ENCODE assay signal across 10 mouse cellular contexts in the genomic region with DNA sequence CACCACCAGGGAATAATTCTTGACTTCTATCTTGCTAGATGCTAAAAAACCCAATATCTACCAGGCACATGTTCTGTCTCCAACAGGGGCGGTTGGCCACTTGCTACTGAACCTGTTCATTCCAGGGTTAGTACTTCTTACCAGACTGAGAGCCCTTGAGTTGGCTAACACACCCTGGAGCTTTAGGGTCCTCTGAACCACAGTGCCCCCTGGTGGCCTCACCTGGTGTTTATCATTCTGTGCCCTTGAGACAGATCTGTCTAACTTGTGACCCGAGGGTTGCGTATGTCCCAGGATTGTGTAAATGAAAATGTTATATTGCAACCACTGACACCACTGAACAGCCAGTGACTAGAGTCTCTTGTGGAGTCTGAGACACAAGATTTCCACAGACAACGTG. TPM values are rescaled to one million over a fixed set of nuclear protein-coding genes. Genes with fewer than 3 reads are reported as not detected.
DNase-seq lines count a peak whose midpoint lies in the region; ATAC-seq lines count a peak whose summit lies in the region.
"Had no signal": no experiment of that assay in that cellular context is flagged by ENCODE, and none has a peak within 500 bp of the region (broad histone marks: within the 10 kb centered on the region; RNA-seq: fewer than 3 reads in every experiment).

No protein-coding gene starts in this region.

- no peaks in the 10 kb centered on the region for H3K9me3 ChIP-seq in hindbrain, embryonic 11.5 days (ENCODE audit: control insufficient read depth, low read length)
- no peaks in the 10 kb centered on the region for H3K9me3 ChIP-seq in hindbrain, embryonic 16.5 days (ENCODE audit: control insufficient read depth, low read length)
- H3K9me3 ChIP-seq: embryonic facial prominence, embryonic 13.5 days; neural tube, embryonic 13.5 days had no signal

- no peaks in the 10 kb centered on the region for H3K4me1 ChIP-seq in hindbrain, embryonic 11.5 days (replicated peaks; ENCODE audit: control insufficient read depth, insufficient read depth, low read length)
- H3K4me1 ChIP-seq in hindbrain, embryonic 16.5 days (ENCODE audit: control insufficient read depth, insufficient read depth, low read depth, low read length), result no peaks in the 10 kb centered on the region
- H3K4me1 ChIP-seq: embryonic facial prominence, embryonic 13.5 days; neural tube, embryonic 13.5 days had no signal

- intact Hi-C loops in heart, postnatal 36 days (cut with DNase I), result loop anchor here (2.0 to 5.0 kb wide), 3 partner anchors 47 to 349 kb away; no protein-coding TSS in a partner anchor
- intact Hi-C loops in left cerebral cortex, postnatal 36 days (cut with DNase I), result loop anchor here (1.0 to 5.0 kb wide), 2 partner anchors 371 to 787 kb away; no protein-coding TSS in a partner anchor

- H3K27me3 ChIP-seq in hindbrain, embryonic 11.5 days (ENCODE audit: control insufficient read depth, insufficient read depth, low read length), result no peaks in the 10 kb centered on the region
- H3K27me3 ChIP-seq in hindbrain, embryonic 16.5 days (replicated peaks; ENCODE audit: control insufficient read depth, insufficient read depth, low read length), result peaks cover 3% of the 10 kb centered on the region; the same call in 1 of the 2 replicates
- H3K27me3 ChIP-seq: neural tube, embryonic 13.5 days had no signal

- 65% methylated on average over 4 of the region's 4 CpGs for WGBS in hindbrain, embryonic 11.5 days
- 71% methylated on average over 4 of the region's 4 CpGs for WGBS in hindbrain, embryonic 16.5 days

- no peak overlapping the region for H3K4me2 ChIP-seq in hindbrain, embryonic 11.5 days (replicated peaks; ENCODE audit: low read depth, low read length)
- H3K4me2 ChIP-seq in hindbrain, embryonic 16.5 days (ENCODE audit: low read length), result no peak overlapping the region
- H3K4me2 ChIP-seq: embryonic facial prominence, embryonic 13.5 days; neural tube, embryonic 13.5 days had no signal

- H3K4me3 ChIP-seq in hindbrain, embryonic 11.5 days (ENCODE audit: low read depth, low read length), result no peak overlapping the region
- no peak overlapping the region for H3K4me3 ChIP-seq in hindbrain, embryonic 16.5 days (ENCODE audit: low read length)
- H3K4me3 ChIP-seq: embryonic facial prominence, embryonic 13.5 days; neural tube, embryonic 13.5 days had no signal

- no peak overlapping the region for H3K27ac ChIP-seq in hindbrain, embryonic 11.5 days (ENCODE audit: low read depth, low read length)
- H3K27ac ChIP-seq in hindbrain, embryonic 16.5 days (ENCODE audit: low read depth, low read length), result no peak overlapping the region
- H3K27ac ChIP-seq: embryonic facial prominence, embryonic 13.5 days; neural tube, embryonic 13.5 days had no signal

- no peak for ATAC-seq in hindbrain, embryonic 11.5 days (ENCODE audit: low FRiP score)
- ATAC-seq in hindbrain, embryonic 16.5 days, result no peak

- H3K36me3 ChIP-seq in hindbrain, embryonic 11.5 days (ENCODE audit: control insufficient read depth, insufficient read depth, low read length), result no peaks in the 10 kb centered on the region
- no peaks in the 10 kb centered on the region for H3K36me3 ChIP-seq in hindbrain, embryonic 16.5 days (ENCODE audit: control insufficient read depth, insufficient read depth, low read length)
- H3K36me3 ChIP-seq: embryonic facial prominence, embryonic 13.5 days; neural tube, embryonic 13.5 days had no signal

- H3K9ac ChIP-seq in hindbrain, embryonic 11.5 days (ENCODE audit: low read depth, low read length), result no peak overlapping the region
- H3K9ac ChIP-seq in hindbrain, embryonic 16.5 days (ENCODE audit: low read depth, low read length), result no peak overlapping the region
- H3K9ac ChIP-seq: embryonic facial prominence, embryonic 13.5 days; neural tube, embryonic 13.5 days had no signal

- peak; percentile 84 for DNase-seq in hindbrain, embryonic 11.5 days (ENCODE audit: low spot score)
- DNase-seq in adrenal gland, adult 18-20 months (ENCODE audit: low spot score in 2 of 2), result peak; percentile 57 to 63
- DNase-seq in embryo, embryonic 10.5 days (ENCODE audit: low spot score), result peak; percentile 82
- peak; percentile 63 to 80 for DNase-seq in heart, postnatal 36 days
- peak; percentile 55 to 59 for DNase-seq in left cerebral cortex, postnatal 36 days (ENCODE audit: low spot score in 2 of 2)
- peak; percentile 10 for DNase-seq in ovary, adult 18-20 months (ENCODE audit: low spot score)
- DNase-seq in thymus, postnatal 0 days (ENCODE audit: low spot score), result peak; percentile 84

RNA-seq across cellular contexts. Expression of a gene that starts 41.1 kb away (rescaled TPM):
- 4.0 and 4.4 TPM in 2 replicates for polyA plus RNA-seq in hindbrain, embryonic 11.5 days (2014; fragmentation: Nextera tagmentation; extraction: Ambion mirVana)
- 1.1 and 1.4 TPM in 2 replicates for polyA plus RNA-seq in hindbrain, embryonic 16.5 days (2015; fragmentation: Nextera tagmentation; extraction: Ambion mirVana)
- total RNA-seq in adrenal gland, adult 18-20 months (2021), result 10 to 100 TPM in 1 of 2 experiments, 1 to 10 TPM in 1; 5.8 to 11.0 TPM
- 10 to 100 TPM; 18.9 to 19.5 TPM for total RNA-seq in heart, postnatal 36 days (2021)
- total RNA-seq in left cerebral cortex, postnatal 36 days (2021), result 1 to 10 TPM; 3.5 to 3.6 TPM
- 7.6 and 8.9 TPM in 2 replicates for polyA plus RNA-seq in thymus, postnatal 0 days (2015; fragmentation: Nextera tagmentation; extraction: Ambion mirVana)

Comparison
In these comparisons a context has a peak if more than half of its experiments do, and no peak if none do; other contexts are left out.
1. DNase-seq: peak in every context shown above with its lines; median percentile 84 in hindbrain, embryonic 11.5 days; 84 in thymus, postnatal 0 days; 82 in embryo, embryonic 10.5 days; 72 in heart, postnatal 36 days; 60 in adrenal gland, adult 18-20 months; 57 in left cerebral cortex, postnatal 36 days; 10 in ovary, adult 18-20 months.